Mouse (Mus musculus) cerebellum, adult 2 months (tissue): ENCODE data around the gene Zp3. TPM values are rescaled to one million over a fixed set of nuclear protein-coding genes. Genes with fewer than 3 reads are reported as not detected.

Experiments used
- DNase-seq, 2 experiments: peaks; one replicate each; pipeline ENCODE4 v3.0.0; 2021
- H3K27ac ChIP-seq: fragments of 200-500 bp; 2 replicates; pipeline ENCODE4 v1.5.1; 2012; ENCODE audit warnings: low read length, control low read depth, inconsistent platforms; ENCODE audit not compliant: insufficient read depth
- H3K27me3 ChIP-seq: fragments of 200-500 bp; 2 replicates; pipeline ENCODE4 v1.6.1; 2012; ENCODE audit warnings: inconsistent platforms, mild to moderate bottlenecking, low read length, moderate library complexity; ENCODE audit not compliant: control insufficient read depth, insufficient read depth
- H3K4me1 ChIP-seq: fragments of 200-500 bp; 2 replicates; pipeline ENCODE4 v1.6.1; 2011; ENCODE audit warnings: low read length; ENCODE audit not compliant: control insufficient read depth, insufficient read depth
- H3K4me3 ChIP-seq: fragments of 200-500 bp; replicated peaks from 2 replicates; pipeline ENCODE3; 2011; ENCODE audit warnings: mild to moderate bottlenecking, low read depth, low read length, control low read depth; ENCODE audit not compliant: insufficient read depth
- CTCF ChIP-seq: fragments of 200-500 bp; IDR thresholded peaks from 2 replicates; pipeline ENCODE4 v1.5.1; 2011; ENCODE audit warnings: low read depth, mild to moderate bottlenecking, control low read depth, low read length, moderate library complexity, borderline replicate concordance; ENCODE audit not compliant: insufficient read depth
- POLR2A ChIP-seq: fragments of 200-500 bp; IDR thresholded peaks from 2 replicates; pipeline ENCODE4 v1.6.1; 2011; ENCODE audit warnings: low read length, control low read depth, borderline replicate concordance; ENCODE audit not compliant: insufficient read depth
- WGBS: fragments of 180-500 bp; shearing (Covaris S2); methylation state at CpG from one replicate; pipeline ENCODE4 v1.1.7; 2018; 5-methylcytosine and 5-hydroxymethylcytosine counted together
- polyA plus RNA-seq: library from polyadenylated mRNA; depleted of rRNA; stranded (reverse); fragments of >200 nt; gene quantifications from 2 replicates; pipeline ENCODE4 v1.2.3, GENCODE M21; 2012; rRNA removed

The Zp3 gene
- polyA plus RNA-seq, 1 experiment = 0.23 TPM

GRCm38 (mm10) chr5:136035285-136035684 lies 55.4 kb downstream of the Zp3 start:
- no peak for TF ChIP-seq CTCF
- TF ChIP-seq POLR2A = no peak
- no peak for DNase-seq
- Histone ChIP-seq H3K4me1 (no peaks in the 10 kb centered on the region), H3K27me3 (no peaks in the 10 kb centered on the region), H3K4me3 (no peak overlapping the region), H3K27ac (no peak overlapping the region)
- 80% methylated on average over 1 of the region's 1 CpGs for WGBS

- no peak for TF ChIP-seq POLR2A
- TF ChIP-seq CTCF = no peak
Observed at GRCm38 (mm10) chr5:136036667-136037066, 56.8 kb downstream of the Zp3 start.

More at GRCm38 (mm10) chr5:136036667-136037066, 56.8 kb downstream of the Zp3 start:
- Histone ChIP-seq H3K27ac (no peak overlapping the region), H3K4me3 (no peak overlapping the region), H3K27me3 (no peaks in the 10 kb centered on the region), H3K4me1 (no peaks in the 10 kb centered on the region)
- WGBS = 89% methylated on average over 1 of the region's 1 CpGs
- no peak for DNase-seq

Other genes with a start within 250 kb of the Zp3 start
- 14.8 and 15.6 TPM in 2 replicates for gene Tmem120a, start 235.7 kb upstream of the Zp3 start, polyA plus RNA-seq
- 0.26 and 0.62 TPM in 2 replicates for gene Styxl1, start 201.7 kb upstream of the Zp3 start, polyA plus RNA-seq
- 676 and 703 TPM in 2 replicates for gene Mdh2, start 201.6 kb upstream of the Zp3 start, polyA plus RNA-seq
- 123 and 131 TPM in 2 replicates for gene Srrm3, start 173.2 kb upstream of the Zp3 start, polyA plus RNA-seq
- 42.9 and 49.2 TPM in 2 replicates for gene Hspb1, start 92.2 kb upstream of the Zp3 start, polyA plus RNA-seq
- gene Ywhag, start 45.5 kb upstream of the Zp3 start, polyA plus RNA-seq = 445 and 493 TPM in 2 replicates
- gene Ssc4d, start 5.6 kb upstream of the Zp3 start, polyA plus RNA-seq = 3.3 and 4.1 TPM in 2 replicates
- 9.2 and 10.1 TPM in 2 replicates for gene Dtx2, start 14.7 kb downstream of the Zp3 start, polyA plus RNA-seq
- gene Upk3b, start 58.4 kb downstream of the Zp3 start, polyA plus RNA-seq = not detected in 2 replicates
- 1.0 and 1.1 TPM in 2 replicates for gene Upk3bl, start 74.4 kb downstream of the Zp3 start, polyA plus RNA-seq
- 32.7 and 32.9 TPM in 2 replicates for gene Rasa4, start 103.8 kb downstream of the Zp3 start, polyA plus RNA-seq
- gene Polr2j, start 136.5 kb downstream of the Zp3 start, polyA plus RNA-seq = 121 and 123 TPM in 2 replicates
- 21.5 and 23.7 TPM in 2 replicates for gene Lrwd1, start 156.0 kb downstream of the Zp3 start, polyA plus RNA-seq
- 15.7 and 17.2 TPM in 2 replicates for gene Alkbh4, start 156.0 kb downstream of the Zp3 start, polyA plus RNA-seq
- gene Orai2, start 190.6 kb downstream of the Zp3 start, polyA plus RNA-seq = 64.9 and 66.9 TPM in 2 replicates
- gene Prkrip1, start 218.9 kb downstream of the Zp3 start, polyA plus RNA-seq = 36.2 and 38.0 TPM in 2 replicates